Mouse (Mus musculus): ENCODE results near the gene Rbm6. TPM values are rescaled to one million over a fixed set of nuclear protein-coding genes. Genes with fewer than 3 reads are reported as not detected.

Gene Rbm6
- polyA plus RNA-seq, 1 experiment from 2014 or later = 91.1 TPM

GRCm38 (mm10) chr9:107735356-107736184, 137.5 kb downstream of the Rbm6 start:
- H3K4me1 ChIP-seq (ENCODE audit: control insufficient read depth, insufficient read depth, low read length) = peaks cover 36% of the 10 kb centered on the region
- no peaks in the 10 kb centered on the region for H3K9me3 ChIP-seq (ENCODE audit: control insufficient read depth, low read length)
- DNase-seq (ENCODE audit: low spot score) (peak; percentile 55), ATAC-seq (ENCODE audit: insufficient number of reproducible peaks, low FRiP score, low TSS enrichment, low read depth) (peak; percentile 12)
- H3K27ac ChIP-seq (replicated peaks; ENCODE audit: low read depth, low read length) = peak overlapping the region; percentile 76
- 5% methylated on average over 15 of the region's 17 CpGs for WGBS
- peak overlapping the region; percentile 17 for H3K4me3 ChIP-seq (ENCODE audit: low read depth, low read length)
- H3K9ac ChIP-seq (ENCODE audit: low read length) = peak overlapping the region; percentile 43
- H3K36me3 ChIP-seq (ENCODE audit: control insufficient read depth, insufficient read depth, low read length) = peaks cover 6% of the 10 kb centered on the region; the same call in 1 of the 2 replicates
- H3K4me2 ChIP-seq (ENCODE audit: low read depth, severe bottlenecking) = peak overlapping the region; percentile 49
- no peaks in the 10 kb centered on the region for H3K27me3 ChIP-seq (ENCODE audit: control insufficient read depth, insufficient read depth, low read length)

GRCm38 (mm10) chr9:107734567-107734971, 138.5 kb downstream of the Rbm6 start:
- ATAC-seq (ENCODE audit: insufficient number of reproducible peaks, low FRiP score, low TSS enrichment, low read depth) (no peak), DNase-seq (ENCODE audit: low spot score) (peak; percentile 21)
- H3K9me3 ChIP-seq (ENCODE audit: control insufficient read depth, low read length) = no peaks in the 10 kb centered on the region
- 38% methylated on average over 7 of the region's 7 CpGs for WGBS
- no peak overlapping the region for H3K4me3 ChIP-seq (ENCODE audit: low read depth, low read length)
- peak overlapping the region; percentile 43; the same call in 1 of the 2 replicates for H3K9ac ChIP-seq (ENCODE audit: low read length)
- H3K27ac ChIP-seq (replicated peaks; ENCODE audit: low read depth, low read length) = peak overlapping the region; percentile 76
- no peak overlapping the region for H3K4me2 ChIP-seq (ENCODE audit: low read depth, severe bottlenecking)
- peaks cover 5% of the 10 kb centered on the region; the same call in 1 of the 2 replicates for H3K36me3 ChIP-seq (ENCODE audit: control insufficient read depth, insufficient read depth, low read length)
- H3K4me1 ChIP-seq (ENCODE audit: control insufficient read depth, insufficient read depth, low read length) = peaks cover 46% of the 10 kb centered on the region
- H3K27me3 ChIP-seq (ENCODE audit: control insufficient read depth, insufficient read depth, low read length) = no peaks in the 10 kb centered on the region

GRCm38 (mm10) chr9:107729709-107730108, 143.3 kb downstream of the Rbm6 start:
- H3K27ac ChIP-seq (replicated peaks; ENCODE audit: low read depth, low read length) = 0 out of 2 replicates have a peak overlapping the region, but pooled peaks have one; percentile 45
- WGBS = 12% methylated on average over 3 of the region's 3 CpGs
- no peak overlapping the region for H3K4me2 ChIP-seq (ENCODE audit: low read depth, severe bottlenecking)
- no peaks in the 10 kb centered on the region for H3K27me3 ChIP-seq (ENCODE audit: control insufficient read depth, insufficient read depth, low read length)
- ATAC-seq (ENCODE audit: insufficient number of reproducible peaks, low FRiP score, low TSS enrichment, low read depth) (no peak), DNase-seq (ENCODE audit: low spot score) (peak; percentile 69)
- no peak overlapping the region for H3K9ac ChIP-seq (ENCODE audit: low read length)
- H3K36me3 ChIP-seq (ENCODE audit: control insufficient read depth, insufficient read depth, low read length) = no peaks in the 10 kb centered on the region
- H3K4me3 ChIP-seq (ENCODE audit: low read depth, low read length) = no peak overlapping the region
- H3K9me3 ChIP-seq (ENCODE audit: control insufficient read depth, low read length) = no peaks in the 10 kb centered on the region
- H3K4me1 ChIP-seq (ENCODE audit: control insufficient read depth, insufficient read depth, low read length) = peaks cover 57% of the 10 kb centered on the region

- H3K4me3 ChIP-seq (ENCODE audit: low read depth, low read length) = no peak overlapping the region
- H3K9ac ChIP-seq (ENCODE audit: low read length) = no peak overlapping the region
- DNase-seq (ENCODE audit: low spot score) (peak; percentile 25), ATAC-seq (ENCODE audit: insufficient number of reproducible peaks, low FRiP score, low TSS enrichment, low read depth) (no peak)
- H3K9me3 ChIP-seq (ENCODE audit: control insufficient read depth, low read length) = no peaks in the 10 kb centered on the region
- H3K4me1 ChIP-seq (ENCODE audit: control insufficient read depth, insufficient read depth, low read length) = peaks cover 59% of the 10 kb centered on the region
- no peaks in the 10 kb centered on the region for H3K36me3 ChIP-seq (ENCODE audit: control insufficient read depth, insufficient read depth, low read length)
- H3K27ac ChIP-seq (replicated peaks; ENCODE audit: low read depth, low read length) = 0 out of 2 replicates have a peak overlapping the region, but pooled peaks have one; percentile 45
- WGBS = 62% methylated on average over 6 of the region's 6 CpGs
- H3K4me2 ChIP-seq (ENCODE audit: low read depth, severe bottlenecking) = no peak overlapping the region
- no peaks in the 10 kb centered on the region for H3K27me3 ChIP-seq (ENCODE audit: control insufficient read depth, insufficient read depth, low read length)
Measured at GRCm38 (mm10) chr9:107728919-107729670, 143.9 kb downstream of the Rbm6 start.

GRCm38 (mm10) chr9:107727041-107727440, 146.0 kb downstream of the Rbm6 start:
- no peaks in the 10 kb centered on the region for H3K27me3 ChIP-seq (ENCODE audit: control insufficient read depth, insufficient read depth, low read length)
- no peaks in the 10 kb centered on the region for H3K36me3 ChIP-seq (ENCODE audit: control insufficient read depth, insufficient read depth, low read length)
- peaks cover 79% of the 10 kb centered on the region for H3K4me1 ChIP-seq (ENCODE audit: control insufficient read depth, insufficient read depth, low read length)
- H3K9me3 ChIP-seq (ENCODE audit: control insufficient read depth, low read length) = no peaks in the 10 kb centered on the region
- H3K27ac ChIP-seq (replicated peaks; ENCODE audit: low read depth, low read length) = 0 out of 2 replicates have a peak overlapping the region, but pooled peaks have one; percentile 50
- 52% methylated on average over 3 of the region's 3 CpGs for WGBS
- ATAC-seq (ENCODE audit: insufficient number of reproducible peaks, low FRiP score, low TSS enrichment, low read depth) (no peak), DNase-seq (ENCODE audit: low spot score) (peak; percentile 62)
- H3K4me2 ChIP-seq (ENCODE audit: low read depth, severe bottlenecking) = no peak overlapping the region
- H3K9ac ChIP-seq (ENCODE audit: low read length) = no peak overlapping the region
- no peak overlapping the region for H3K4me3 ChIP-seq (ENCODE audit: low read depth, low read length)

GRCm38 (mm10) chr9:107724796-107725195, 148.2 kb downstream of the Rbm6 start:
- Histone ChIP-seq H3K27ac (replicated peaks; ENCODE audit: low read depth, low read length) (peak overlapping the region; percentile 57), H3K4me1 (ENCODE audit: control insufficient read depth, insufficient read depth, low read length) (peaks cover 61% of the 10 kb centered on the region), H3K27me3 (ENCODE audit: control insufficient read depth, insufficient read depth, low read length) (no peaks in the 10 kb centered on the region), H3K9ac (ENCODE audit: low read length) (no peak overlapping the region), H3K9me3 (ENCODE audit: control insufficient read depth, low read length) (no peaks in the 10 kb centered on the region), H3K36me3 (ENCODE audit: control insufficient read depth, insufficient read depth, low read length) (no peaks in the 10 kb centered on the region), H3K4me2 (ENCODE audit: low read depth, severe bottlenecking) (no peak overlapping the region), H3K4me3 (ENCODE audit: low read depth, low read length) (no peak overlapping the region)
- 90% methylated on average over 1 of the region's 1 CpGs for WGBS
- DNase-seq (ENCODE audit: low spot score) (peak; percentile 22), ATAC-seq (ENCODE audit: insufficient number of reproducible peaks, low FRiP score, low TSS enrichment, low read depth) (no peak)

- Histone ChIP-seq H3K36me3 (ENCODE audit: control insufficient read depth, insufficient read depth, low read length) (no peaks in the 10 kb centered on the region), H3K4me2 (ENCODE audit: low read depth, severe bottlenecking) (peak overlapping the region; percentile 38; the same call in 1 of the 2 replicates), H3K4me1 (ENCODE audit: control insufficient read depth, insufficient read depth, low read length) (peaks cover 53% of the 10 kb centered on the region), H3K9me3 (ENCODE audit: control insufficient read depth, low read length) (no peaks in the 10 kb centered on the region), H3K4me3 (ENCODE audit: low read depth, low read length) (peak overlapping the region; percentile 11; the same call in 1 of the 2 replicates), H3K9ac (ENCODE audit: low read length) (peak overlapping the region; percentile 45; the same call in 1 of the 2 replicates), H3K27ac (replicated peaks; ENCODE audit: low read depth, low read length) (peak overlapping the region; percentile 57), H3K27me3 (ENCODE audit: control insufficient read depth, insufficient read depth, low read length) (no peaks in the 10 kb centered on the region)
- peak; percentile 72 for DNase-seq (ENCODE audit: low spot score)
- WGBS = under 1% methylated on average over 11 of the region's 11 CpGs
- peak; percentile 70 for ATAC-seq (ENCODE audit: insufficient number of reproducible peaks, low FRiP score, low TSS enrichment, low read depth)
Measured at GRCm38 (mm10) chr9:107723794-107724531, 149.1 kb downstream of the Rbm6 start.

Data from limb, embryonic 11.5 days (tissue).